Mouse (Mus musculus) frontal cortex, postnatal 25 days (tissue): ENCODE data around the gene Ppp1r9a.

ENCODE experiments used
- DNase-seq, 2 experiments: peaks; one replicate each; pipeline ENCODE4 v3.0.0; 2022; ENCODE audit warnings: low spot score in 2 of 2

Ppp1r9a gene

GRCm38 (mm10) chr6:5198590-5198989 is 295.9 kb downstream of the Ppp1r9a start:
- no peak for DNase-seq

GRCm38 (mm10) chr6:5199376-5199905 is 296.7 kb downstream of the Ppp1r9a start:
- DNase-seq, result no peak

GRCm38 (mm10) chr6:5199916-5200315 is 297.2 kb downstream of the Ppp1r9a start:
- DNase-seq, result no peak

GRCm38 (mm10) chr6:5207817-5208216 is 305.1 kb downstream of the Ppp1r9a start:
- no peak for DNase-seq
